Mouse (Mus musculus) right cerebral cortex, adult 2 months (tissue): Measurements from ENCODE around the gene Cfap52.
A peak's percentile ranks its signal among the peaks of the same experiment; 100 is the strongest.

Experiments
- DNase-seq, 2 experiments: peaks; one replicate each; pipeline ENCODE4 v3.0.0; 2021 to 2022; ENCODE audit warnings: low spot score in 2 of 2

Gene Cfap52

DNA sequence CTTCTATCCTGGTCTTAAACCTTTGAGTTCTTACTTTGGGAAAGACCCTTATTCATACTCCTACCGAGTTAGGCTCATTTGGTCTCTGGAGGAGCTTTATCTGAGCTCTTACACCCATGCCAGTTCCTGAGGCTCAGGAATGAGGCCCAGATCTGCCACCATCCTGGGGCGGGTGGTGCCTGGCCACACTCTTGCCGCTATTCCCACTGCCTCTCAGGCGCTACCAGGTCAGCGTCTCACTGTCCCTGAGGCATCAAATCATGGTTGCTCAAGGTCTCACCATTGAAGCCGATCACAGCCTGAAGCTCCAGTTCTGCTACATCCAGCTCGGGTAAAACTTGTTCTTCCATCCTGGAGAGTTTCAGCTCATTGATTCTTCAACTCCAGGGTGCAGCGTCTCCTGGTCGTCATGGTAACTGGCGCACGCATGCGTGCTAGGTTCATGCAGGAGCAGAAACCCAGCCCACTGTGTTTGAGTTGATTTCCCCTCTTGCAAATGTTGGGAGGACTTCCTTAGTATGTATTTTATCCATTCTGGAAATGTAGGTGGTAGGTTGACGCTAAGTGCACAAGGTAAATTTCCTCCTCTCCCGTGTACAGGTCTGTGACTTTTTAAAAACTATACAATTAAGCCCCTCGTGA is at the start of gene Cfap52:
Cfap52 (minus strand) TSS at position 410 of the 642 bp plus-strand sequence.
- DNase-seq = peak; percentile 91 to 92

DNA sequence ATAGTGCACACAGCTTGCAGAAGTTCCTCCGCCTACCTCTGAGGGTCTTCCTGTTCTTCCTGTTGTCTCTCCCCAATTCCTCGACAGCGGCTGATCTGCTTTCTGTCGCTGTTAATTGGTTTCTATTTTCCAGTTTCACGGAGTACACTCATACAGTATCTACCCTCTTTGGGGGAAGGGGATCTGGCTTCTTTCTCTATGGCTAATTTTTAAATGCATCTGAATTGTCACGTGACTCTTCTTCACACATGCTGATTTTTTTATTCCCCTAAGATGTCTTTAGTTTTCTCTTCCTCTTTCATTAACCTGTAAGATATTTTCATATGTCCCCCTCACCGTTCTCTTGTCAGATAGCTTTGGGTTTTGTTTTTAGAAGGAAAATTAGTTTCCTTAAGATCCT is 46.8 kb upstream of the Cfap52 start:
- no peak for DNase-seq

DNA sequence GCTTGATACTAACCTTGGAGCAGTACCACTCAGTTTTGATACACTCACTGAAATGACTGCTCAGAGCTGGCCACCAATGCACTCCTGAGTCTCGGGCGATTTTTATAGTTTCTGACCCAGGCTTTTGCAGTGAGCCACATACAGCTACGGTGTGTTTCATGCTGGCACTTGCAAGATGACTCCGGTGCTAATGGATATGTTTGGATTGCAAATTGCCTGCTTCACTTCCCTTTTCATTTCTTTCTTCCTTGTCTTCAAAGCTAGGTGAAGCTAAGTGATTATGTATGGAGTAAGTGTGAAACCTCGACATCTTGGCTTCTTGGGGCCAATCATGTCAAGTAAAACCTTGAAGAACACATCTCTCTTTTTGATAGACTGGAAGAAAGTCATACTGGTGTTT is 43.9 kb upstream of the Cfap52 start:
- DNase-seq = no peak

DNA sequence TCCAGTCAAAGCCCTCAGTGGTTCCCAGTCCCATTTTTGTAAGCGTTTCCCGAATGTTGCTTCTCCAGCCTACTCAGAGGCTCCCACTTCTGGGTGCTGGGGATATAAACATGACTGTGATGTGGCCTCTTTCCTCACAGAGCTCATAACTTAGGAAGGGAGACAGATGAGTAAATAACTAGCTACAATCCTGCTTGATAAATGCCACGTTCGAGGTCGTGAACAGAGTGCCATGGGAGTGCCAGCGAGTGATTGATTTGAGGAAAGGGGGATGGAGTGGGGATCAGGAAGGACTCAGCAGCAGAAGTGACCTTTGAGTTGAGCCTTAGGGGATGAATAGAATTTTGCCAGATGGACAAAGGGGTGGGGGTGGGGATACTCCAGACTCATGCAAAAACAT is 42.2 kb upstream of the Cfap52 start:
- DNase-seq = no peak

DNA sequence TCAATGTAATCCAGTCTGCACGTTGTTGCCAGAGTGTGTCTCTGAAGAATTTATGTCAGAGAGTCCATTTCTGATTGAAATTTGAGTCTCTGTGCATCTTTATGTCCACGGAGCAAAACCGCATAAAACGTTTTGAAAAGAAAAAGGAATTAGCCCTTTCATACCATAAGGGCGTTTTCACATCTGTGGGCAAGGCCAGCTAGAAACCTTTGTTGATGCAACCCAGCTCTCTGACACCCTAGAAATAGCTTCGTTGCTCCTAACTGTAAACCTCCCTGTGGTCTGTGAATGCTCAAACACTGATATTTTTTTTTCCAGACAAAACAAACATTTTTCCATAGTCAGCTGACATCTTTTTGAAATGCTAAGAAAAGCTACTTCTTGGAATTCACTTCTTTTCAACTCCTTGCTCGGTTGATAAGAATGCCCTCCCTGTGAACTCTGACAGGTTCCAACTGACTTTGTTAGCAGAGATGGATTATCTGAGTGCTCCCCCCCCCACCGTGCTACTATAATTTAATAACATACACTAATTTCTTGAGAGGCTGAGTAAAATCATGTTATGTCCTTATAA is 40.9 kb upstream of the Cfap52 start:
- DNase-seq = no peak

DNA sequence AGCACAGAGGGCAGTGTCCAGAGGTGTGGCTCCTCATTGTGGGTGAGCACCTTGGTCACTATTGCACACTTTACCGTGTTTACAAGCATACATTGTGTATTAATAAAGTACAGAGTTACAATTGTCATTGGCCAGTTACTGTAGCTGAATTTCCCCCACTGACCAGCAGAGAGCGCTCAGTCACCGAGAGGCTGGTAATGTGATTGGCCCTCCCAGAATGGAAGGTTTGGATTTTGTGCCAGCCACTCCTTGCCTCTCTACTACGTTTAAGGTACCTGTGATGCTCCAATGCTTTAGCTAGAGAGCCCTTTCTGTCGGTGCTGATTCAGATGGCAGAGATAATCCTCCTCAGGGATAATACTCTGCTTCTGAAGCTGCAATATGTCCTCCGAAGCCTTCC is 38.7 kb upstream of the Cfap52 start:
- DNase-seq = peak; percentile 80 to 83

DNA sequence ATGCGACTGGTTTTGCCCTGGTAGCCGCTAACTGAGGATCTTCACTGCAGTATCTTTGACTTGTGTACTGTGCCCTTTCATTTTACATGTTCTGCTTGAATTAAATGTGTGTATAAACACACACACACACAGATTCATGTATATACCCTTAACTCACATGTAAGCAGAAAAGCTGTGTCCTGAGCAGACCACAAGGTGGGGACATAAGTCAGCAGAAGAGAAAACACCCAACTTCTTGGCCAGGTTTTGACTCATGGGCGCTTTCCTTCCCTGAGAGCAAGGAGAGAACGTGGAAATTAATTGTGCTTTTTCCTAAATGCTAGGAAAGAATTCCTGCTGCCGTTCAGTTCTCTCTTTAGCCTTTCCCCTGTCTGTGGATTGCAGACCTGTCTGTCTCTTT is 34.2 kb upstream of the Cfap52 start:
- DNase-seq = no peak

DNA sequence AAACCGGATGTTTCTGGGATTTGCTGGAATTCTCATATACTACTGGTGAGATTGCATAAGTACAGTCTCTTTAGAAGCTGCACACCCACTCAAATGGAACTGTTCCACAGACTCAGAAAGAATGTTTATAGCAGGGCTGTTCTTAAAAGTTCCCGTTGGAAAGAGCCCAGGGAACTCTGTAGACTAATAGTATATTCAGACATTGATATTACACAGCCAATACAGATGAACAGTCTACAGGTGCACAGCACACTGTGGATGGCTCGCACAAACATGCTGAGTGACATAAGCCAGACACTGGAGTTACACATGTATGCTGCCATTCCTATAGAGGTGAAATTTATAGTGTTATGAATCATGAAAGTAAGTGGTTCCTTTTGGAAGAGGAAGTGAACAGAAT is 33.5 kb upstream of the Cfap52 start:
- peak; percentile 41 to 50 for DNase-seq

DNA sequence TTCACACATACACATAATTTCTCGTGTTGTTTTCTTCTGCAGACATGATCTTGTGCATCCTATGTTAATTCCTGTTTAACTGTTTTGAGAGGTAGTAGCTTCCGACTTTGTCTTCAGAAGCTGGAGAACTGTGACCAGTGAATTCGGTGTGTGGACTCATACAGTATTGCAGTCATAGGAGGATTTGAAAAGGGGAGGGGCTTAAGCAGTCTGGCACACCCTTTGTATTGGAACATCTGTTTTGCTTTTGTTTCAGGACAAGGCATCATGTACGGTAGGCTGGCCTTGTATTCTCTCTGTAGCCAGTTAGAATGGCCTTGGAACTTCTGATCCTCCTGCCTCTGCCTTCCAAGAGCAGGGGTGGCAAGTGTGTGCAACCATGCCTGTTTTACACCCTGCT is 30.5 kb upstream of the Cfap52 start:
- DNase-seq = no peak

DNA sequence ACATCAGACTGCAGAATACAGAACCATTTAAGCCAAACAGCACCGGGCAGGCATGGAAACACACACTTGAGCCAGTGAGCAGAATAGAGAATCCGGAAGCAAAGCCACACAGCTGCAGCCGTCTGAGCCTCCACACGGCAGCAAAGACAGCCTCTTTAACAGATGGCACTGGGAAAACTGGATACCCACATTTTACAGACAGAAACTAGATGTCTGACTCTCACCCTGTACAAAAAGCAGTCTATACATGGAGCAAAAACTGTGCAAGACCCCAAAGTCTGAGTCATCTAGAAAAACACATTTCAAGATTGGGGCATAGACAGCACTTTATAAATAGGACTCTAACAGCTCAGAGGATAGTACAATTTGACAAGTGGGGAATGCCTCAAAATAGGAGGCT is 25.8 kb upstream of the Cfap52 start:
- DNase-seq = peak in 1 of 2 experiments; percentile 21

DNA sequence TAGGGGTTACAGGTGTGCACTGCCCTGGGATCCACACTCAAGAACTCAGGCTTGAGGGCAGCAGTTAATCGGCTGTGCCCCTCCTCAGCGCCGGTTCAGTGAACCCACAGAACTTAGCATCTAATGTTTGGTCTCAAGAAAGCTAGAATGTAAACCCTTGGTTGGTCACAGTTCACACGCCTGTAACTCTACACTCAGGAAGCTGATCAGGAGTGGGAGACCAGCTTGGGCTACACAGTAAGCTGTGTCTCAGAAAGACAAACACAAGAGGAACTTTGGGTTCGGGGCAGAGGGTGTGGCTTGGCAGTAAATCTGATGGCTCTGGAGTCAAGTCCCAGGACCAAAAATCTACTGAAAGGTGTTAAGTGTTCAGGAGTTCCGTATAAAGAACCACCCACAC is 18.1 kb upstream of the Cfap52 start:
- DNase-seq = no peak

DNA sequence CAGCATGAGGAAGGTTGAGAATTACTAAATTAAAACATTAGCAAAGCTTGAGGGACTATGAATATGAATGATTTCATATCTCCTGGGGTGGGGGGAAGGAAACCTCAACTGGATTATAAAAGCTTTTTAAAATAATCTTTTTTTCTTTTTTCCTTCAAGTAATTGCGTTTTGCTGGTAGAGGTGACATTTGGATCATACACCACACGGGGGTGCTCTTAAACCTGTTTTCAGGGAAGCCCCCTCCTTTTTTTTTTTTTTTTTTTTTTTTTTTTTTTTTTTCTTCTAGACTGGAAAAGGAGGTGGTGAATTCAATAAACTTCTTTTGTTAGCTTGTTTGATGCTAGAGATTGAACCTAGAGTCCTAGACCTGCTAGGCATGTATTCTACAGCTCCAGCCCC is 9.8 kb upstream of the Cfap52 start:
- DNase-seq = peak; percentile 24 to 37

DNA sequence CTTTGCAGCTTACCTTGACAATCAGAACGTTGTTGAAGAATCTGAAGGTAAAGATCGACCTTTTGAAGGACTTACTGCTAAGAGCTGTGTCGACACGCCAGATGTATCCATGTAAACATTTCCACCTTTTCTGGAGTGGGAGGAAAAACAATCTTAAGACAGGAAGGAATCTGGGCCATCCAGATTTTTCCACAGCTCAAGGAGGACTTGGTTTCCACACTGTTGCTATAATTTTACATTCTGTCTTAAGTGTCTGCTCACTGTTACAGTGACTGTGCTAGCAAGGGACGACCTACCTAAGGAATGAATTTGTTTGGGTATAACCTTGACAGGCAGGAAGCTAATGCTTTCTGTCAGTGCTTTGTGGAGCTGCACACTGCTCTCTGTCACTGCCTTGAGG is 7.8 kb upstream of the Cfap52 start:
- DNase-seq = no peak

DNA sequence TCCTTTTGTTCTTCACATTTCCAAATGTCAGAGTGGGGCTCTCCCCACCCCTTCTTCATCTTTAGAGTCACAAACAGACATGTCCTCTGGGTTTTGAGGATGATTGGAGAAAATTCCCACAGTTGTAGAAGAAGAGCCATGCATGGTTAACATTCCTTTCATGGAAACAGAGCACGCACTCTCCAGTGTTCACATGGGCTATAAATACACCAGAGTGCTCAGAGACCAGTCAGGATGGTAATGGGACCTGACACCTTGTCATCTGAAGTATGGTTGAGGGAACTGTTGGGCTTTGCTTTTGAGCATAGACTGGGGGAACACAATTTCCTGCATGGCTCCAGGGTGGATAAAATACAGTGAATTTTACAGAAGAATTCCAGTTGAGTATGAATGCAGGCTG is 7.2 kb upstream of the Cfap52 start:
- DNase-seq = no peak

DNA sequence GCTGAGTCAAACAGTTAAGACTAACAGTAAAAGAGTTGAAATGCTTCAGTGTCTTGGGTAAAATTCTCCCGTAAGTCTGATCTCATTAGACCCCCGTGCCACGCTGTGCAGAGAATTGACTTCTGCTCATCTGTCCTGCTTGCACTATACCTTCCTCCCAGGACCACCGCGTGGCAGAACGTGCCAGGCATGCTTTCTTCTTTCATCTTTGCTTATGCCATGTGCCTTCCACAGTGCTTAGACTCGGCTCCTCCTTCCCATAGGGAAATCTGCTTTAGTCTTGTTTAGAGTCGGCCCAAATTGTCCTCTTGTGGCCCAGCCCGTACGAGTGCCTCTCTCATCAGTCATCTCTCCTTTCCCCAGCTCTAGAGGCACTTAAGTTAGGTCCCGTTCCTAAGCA is 2.4 kb upstream of the Cfap52 start:
- DNase-seq = no peak

DNA sequence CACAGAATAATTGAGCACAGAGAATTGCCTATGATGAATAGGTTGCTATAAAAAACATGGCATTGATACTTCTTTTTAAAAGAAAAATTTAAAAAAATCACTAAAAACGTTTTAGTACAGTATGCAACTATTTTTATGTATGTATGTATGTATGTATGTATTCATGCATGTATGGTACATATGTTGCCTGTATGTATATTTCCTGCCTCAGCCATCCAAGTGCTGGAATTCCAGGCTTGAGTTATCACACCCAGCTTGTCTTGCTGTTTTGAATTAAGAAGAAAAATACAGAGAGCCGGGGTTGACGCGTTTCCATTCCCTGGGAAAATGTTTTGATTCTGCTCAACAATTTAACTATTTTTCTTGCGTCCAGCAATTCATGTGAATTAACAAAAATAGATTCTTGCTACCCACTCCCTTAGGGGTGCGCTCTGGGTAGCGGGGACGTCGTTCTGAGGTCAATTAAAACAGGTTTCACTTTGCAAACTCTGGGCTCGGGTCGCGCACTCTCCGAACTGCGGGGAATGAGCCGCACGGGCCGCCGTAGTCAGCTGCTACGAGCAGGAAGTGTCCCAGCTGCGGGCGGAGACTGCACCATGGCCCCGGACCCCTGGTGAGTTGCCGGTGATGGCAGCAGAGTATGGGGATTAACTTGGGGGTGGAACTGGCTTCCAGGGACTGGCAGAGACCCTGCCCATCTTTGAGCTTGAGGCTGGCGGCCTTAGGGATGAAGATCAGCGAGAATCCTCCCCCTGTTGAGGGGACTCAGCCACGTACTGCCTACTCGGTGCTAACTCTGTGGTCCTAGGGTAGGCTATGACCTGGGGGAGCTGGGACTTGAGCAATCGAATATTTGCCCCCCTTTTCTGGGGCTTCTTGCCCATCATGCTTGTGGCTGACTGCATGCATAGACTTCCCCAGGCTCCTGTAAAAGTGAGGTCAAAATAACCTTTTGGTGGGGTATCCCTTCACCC is 741 bp upstream of the Cfap52 start, which contains the start of gene Stx8:
Stx8 (plus strand) TSS at position 289 of the 974 bp plus-strand sequence.
- DNase-seq = peak; percentile 95 to 96

DNA sequence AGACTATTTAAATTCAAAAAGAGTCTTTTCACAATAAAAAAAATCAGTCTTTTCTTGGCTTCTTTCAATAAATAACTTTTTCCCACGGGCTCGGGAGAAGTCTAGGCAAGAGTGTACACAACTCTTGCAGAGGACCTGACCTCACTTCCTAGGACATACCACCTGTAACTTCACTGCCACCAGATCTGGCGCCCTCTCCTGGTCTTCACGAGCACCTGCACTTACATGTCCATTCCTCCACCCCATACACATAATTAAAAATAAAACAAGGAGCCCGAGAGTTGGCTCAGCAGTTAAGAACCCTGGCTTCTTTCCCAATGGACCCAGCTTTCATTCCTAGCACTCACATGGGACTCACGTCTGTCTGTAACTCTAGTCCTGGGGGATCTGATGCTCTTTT is 1.3 kb downstream of the Cfap52 start:
- no peak for DNase-seq

DNA sequence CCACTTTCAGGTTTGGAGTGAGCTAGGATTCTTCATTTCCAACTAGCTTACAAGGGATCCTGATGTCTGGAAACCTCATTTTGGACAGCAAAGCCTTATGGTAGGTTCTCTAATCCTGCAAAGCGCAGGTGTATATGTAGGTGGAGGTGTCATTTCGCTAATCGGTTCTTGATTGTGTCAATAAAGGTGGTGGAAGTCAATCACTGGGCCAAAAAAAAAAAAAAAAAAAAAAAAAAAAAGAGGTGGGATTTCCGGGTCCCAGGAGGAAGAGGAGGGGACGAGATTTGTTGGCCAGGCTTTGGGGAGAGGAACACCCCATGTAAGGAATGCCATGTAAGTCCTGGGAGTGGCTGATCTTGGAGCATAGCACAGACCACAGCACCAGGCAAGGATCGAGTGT is 11.0 kb downstream of the Cfap52 start:
- DNase-seq = no peak

DNA sequence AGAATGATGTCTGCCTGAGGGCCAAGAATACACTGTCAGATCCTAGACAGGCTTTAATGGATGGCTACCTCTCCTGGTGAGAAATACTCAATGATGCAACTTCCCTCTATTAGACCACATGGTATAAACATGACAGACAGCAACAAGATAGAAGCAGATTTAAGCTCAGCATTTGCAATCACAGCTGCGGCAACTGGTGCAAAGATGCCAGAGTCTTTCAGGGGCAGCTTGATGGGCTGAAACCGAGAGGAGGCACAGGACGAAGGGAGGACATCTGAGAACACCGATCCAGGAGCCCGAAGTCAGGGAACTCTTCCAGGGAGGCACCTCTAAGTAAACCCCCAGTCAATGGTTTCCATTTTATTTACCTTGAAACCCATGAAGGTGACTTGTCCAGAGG is 11.8 kb downstream of the Cfap52 start:
- no peak for DNase-seq

DNA sequence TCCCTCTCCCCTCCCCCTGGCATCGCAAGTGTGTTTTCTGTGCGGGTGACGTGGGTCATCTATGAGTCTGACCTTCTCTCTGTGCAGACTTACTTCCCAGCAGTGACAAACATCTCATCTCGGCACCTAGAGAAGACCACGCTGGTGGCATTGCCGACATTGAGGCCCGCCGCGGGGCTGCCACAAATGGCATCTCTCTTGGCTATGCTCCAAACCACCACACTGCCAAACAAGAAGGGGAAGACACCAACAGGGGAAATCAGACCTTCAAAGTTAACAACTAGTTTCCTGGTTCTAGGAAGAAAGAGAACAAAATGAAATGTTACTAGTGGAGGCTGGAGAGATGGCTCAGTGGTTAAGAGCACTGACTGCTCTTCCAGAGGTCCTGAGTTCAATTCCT is 16.0 kb downstream of the Cfap52 start:
- no peak for DNase-seq

DNA sequence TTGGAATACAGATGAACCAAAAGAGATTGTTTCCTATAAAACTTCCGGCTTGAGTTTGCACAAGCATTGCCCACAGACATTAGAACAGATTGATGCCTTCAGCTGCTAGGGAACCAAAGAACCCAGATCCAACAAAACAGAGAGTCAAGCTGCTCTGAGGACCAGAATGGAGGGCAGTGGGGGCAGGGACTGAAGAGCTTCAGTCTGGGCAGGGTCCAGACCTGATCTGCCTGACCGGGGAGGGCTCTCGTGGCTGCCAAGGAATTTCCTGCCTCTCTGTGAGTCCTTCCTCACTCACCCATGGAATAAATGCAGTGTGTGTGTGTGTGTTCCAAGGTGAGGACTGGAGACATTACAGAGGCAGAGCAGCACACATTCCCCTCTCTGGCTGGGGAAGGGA is 17.2 kb downstream of the Cfap52 start:
- DNase-seq = no peak

DNA sequence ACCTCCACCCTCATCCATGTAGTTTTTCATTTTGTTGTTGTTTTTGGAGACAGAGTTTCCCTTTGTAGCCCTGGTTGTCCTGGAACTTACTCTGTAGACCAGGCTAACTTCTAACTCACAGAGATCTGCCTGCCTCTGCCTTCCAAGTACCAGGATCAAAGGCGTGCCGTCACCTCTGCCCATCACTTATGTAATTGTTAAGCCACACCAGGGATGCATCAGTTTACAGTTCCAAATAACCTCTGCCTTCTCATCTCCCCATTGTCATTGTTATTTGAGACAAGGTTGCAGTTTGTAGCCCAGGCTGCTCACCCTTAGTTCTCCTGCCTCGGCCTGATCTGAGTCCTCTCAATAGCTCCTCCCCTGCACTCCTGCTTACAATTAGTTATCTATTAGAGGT is 33.3 kb downstream of the Cfap52 start:
- DNase-seq = no peak
